Mouse (Mus musculus): ENCODE data around the gene Dip2b.

The Dip2b gene

GRCm38 (mm10) chr15:100038470-100038971 lies at the start of gene Dip2b:
Dip2b (plus strand) TSS chr15:100038664.
- peak; percentile 91 for DNase-seq (ENCODE audit: low read depth, low spot score)

GRCm38 (mm10) chr15:99993100-99993499 lies 45.4 kb upstream of the Dip2b start:
- no peak for DNase-seq (ENCODE audit: low read depth, low spot score)

- no peak for DNase-seq (ENCODE audit: low read depth, low spot score)
Measured at GRCm38 (mm10) chr15:99997114-99997804, 41.2 kb upstream of the Dip2b start.

GRCm38 (mm10) chr15:99999390-99999789 lies 39.1 kb upstream of the Dip2b start:
- no peak for DNase-seq (ENCODE audit: low read depth, low spot score)

GRCm38 (mm10) chr15:100004677-100005273 lies 33.7 kb upstream of the Dip2b start:
- DNase-seq (ENCODE audit: low read depth, low spot score) = no peak

- no peak for DNase-seq (ENCODE audit: low read depth, low spot score)
Measured at GRCm38 (mm10) chr15:100006180-100006579, 32.3 kb upstream of the Dip2b start.

GRCm38 (mm10) chr15:100018280-100018899 lies 20.1 kb upstream of the Dip2b start:
- no peak for DNase-seq (ENCODE audit: low read depth, low spot score)

GRCm38 (mm10) chr15:100021175-100021574 lies 17.3 kb upstream of the Dip2b start:
- DNase-seq (ENCODE audit: low read depth, low spot score) = no peak

- DNase-seq (ENCODE audit: low read depth, low spot score) = peak; percentile 50
Measured at GRCm38 (mm10) chr15:100022923-100023322, 15.5 kb upstream of the Dip2b start.

GRCm38 (mm10) chr15:100025076-100025834 lies 13.2 kb upstream of the Dip2b start:
- DNase-seq (ENCODE audit: low read depth, low spot score) = no peak

- DNase-seq (ENCODE audit: low read depth, low spot score) = no peak
Measured at GRCm38 (mm10) chr15:100028133-100028532, 10.3 kb upstream of the Dip2b start.

GRCm38 (mm10) chr15:100029497-100029896 lies 9.0 kb upstream of the Dip2b start:
- DNase-seq (ENCODE audit: low read depth, low spot score) = no peak

GRCm38 (mm10) chr15:100029900-100030299 lies 8.6 kb upstream of the Dip2b start:
- DNase-seq (ENCODE audit: low read depth, low spot score) = no peak

- DNase-seq (ENCODE audit: low read depth, low spot score) = no peak
Measured at GRCm38 (mm10) chr15:100032546-100032945, 5.9 kb upstream of the Dip2b start.

- DNase-seq (ENCODE audit: low read depth, low spot score) = peak; percentile 48
Measured at GRCm38 (mm10) chr15:100039001-100039701, 687 bp downstream of the Dip2b start.

- DNase-seq (ENCODE audit: low read depth, low spot score) = no peak
Measured at GRCm38 (mm10) chr15:100040541-100041266, 2.2 kb downstream of the Dip2b start.

- DNase-seq (ENCODE audit: low read depth, low spot score) = no peak
Measured at GRCm38 (mm10) chr15:100041267-100042047, 3.0 kb downstream of the Dip2b start.

GRCm38 (mm10) chr15:100042048-100042400 lies 3.6 kb downstream of the Dip2b start:
- no peak for DNase-seq (ENCODE audit: low read depth, low spot score)

- DNase-seq (ENCODE audit: low read depth, low spot score) = no peak
Measured at GRCm38 (mm10) chr15:100045576-100045975, 7.1 kb downstream of the Dip2b start.

GRCm38 (mm10) chr15:100049496-100050087 lies 11.1 kb downstream of the Dip2b start:
- DNase-seq (ENCODE audit: low read depth, low spot score) = no peak

All from forelimb bud, embryonic 11.5 days (tissue).